Mouse (Mus musculus): ENCODE results near the gene Gm10486. TPM values are rescaled to one million over a fixed set of nuclear protein-coding genes. Genes with fewer than 3 reads are reported as not detected.

Gm10486 gene
- total RNA-seq (2023), result not detected

GRCm38 (mm10) chrX:35067084-35067483 lies at the start of gene Gm10486:
Gm10486 (plus strand) TSS chrX:35067384.

